Mouse (Mus musculus) MEL (cell line): ENCODE data around the gene Rin2. TPM values are rescaled to one million over a fixed set of nuclear protein-coding genes. Genes with fewer than 3 reads are reported as not detected.

Experiments used
- DNase-seq: peaks from one replicate; pipeline ENCODE4 v3.0.0; 2011; ENCODE audit warnings: low read depth, low spot score
- H3K27ac ChIP-seq: 2 replicates; pipeline ENCODE4 v1.5.1; 2012; ENCODE audit warnings: low read depth, mild to moderate bottlenecking, control low read depth, low read length, moderate library complexity; ENCODE audit not compliant: control insufficient read depth
- H3K27me3 ChIP-seq, 2 experiments: fragments of 150-350 bp in 1 of 2; sonication (generic) in 1 of 2; 2 replicates each; pipeline ENCODE4 v1.6.1; 2012; ENCODE audit warnings: low read length in 2 of 2, mild to moderate bottlenecking in 2 of 2, improper control_type of control experiment in 1 of 2, moderate library complexity in 1 of 2; ENCODE audit not compliant: insufficient read depth in 2 of 2, control insufficient read depth in 1 of 2
- H3K36me3 ChIP-seq, 2 experiments: 2 replicates each; pipeline ENCODE4 v1.6.1; 2012 to 2014; ENCODE audit warnings: low read length in 2 of 2, improper control_type of control experiment in 1 of 2, inconsistent platforms in 1 of 2, mild to moderate bottlenecking in 1 of 2; ENCODE audit not compliant: insufficient read depth in 2 of 2, control insufficient read depth in 1 of 2
- H3K4me1 ChIP-seq, 2 experiments: fragments of 150-350 bp in 1 of 2; sonication (generic) in 1 of 2; 2 replicates each; pipeline ENCODE4 v1.6.1; 2012; ENCODE audit warnings: low read length in 2 of 2, improper control_type of control experiment in 1 of 2, mild to moderate bottlenecking in 1 of 2; ENCODE audit not compliant: insufficient read depth in 2 of 2, control insufficient read depth in 1 of 2
- H3K4me3 ChIP-seq, 2 experiments: fragments of 150-350 bp in 1 of 2; sonication (generic) in 1 of 2; 2 replicates each; pipeline ENCODE4 v1.5.1; 2012; ENCODE audit warnings: low read depth in 2 of 2, low read length in 2 of 2, mild to moderate bottlenecking in 2 of 2, moderate library complexity in 2 of 2, control low read depth in 1 of 2, improper control_type of control experiment in 1 of 2; ENCODE audit not compliant: control insufficient read depth in 1 of 2, insufficient read depth in 1 of 2
- H3K79me2 ChIP-seq: 2 replicates; pipeline ENCODE4 v1.6.1; 2012; ENCODE audit warnings: mild to moderate bottlenecking, low read length, moderate library complexity; ENCODE audit not compliant: control insufficient read depth, poor library complexity, insufficient read depth
- H3K9ac ChIP-seq: 2 replicates; pipeline ENCODE4 v1.6.1; 2012; ENCODE audit warnings: low read depth, mild to moderate bottlenecking, control low read depth, low read length, moderate library complexity; ENCODE audit not compliant: control insufficient read depth, poor library complexity, severe bottlenecking
- H3K9me3 ChIP-seq: fragments of 150-350 bp; sonication (generic); replicated peaks from 2 replicates; pipeline ENCODE4 v1.6.1; 2012; ENCODE audit warnings: mild to moderate bottlenecking, low read length, improper control_type of control experiment, moderate library complexity; ENCODE audit not compliant: insufficient read depth
- CHD1 ChIP-seq: IDR thresholded peaks from 2 replicates; pipeline ENCODE4 v1.6.1; 2012; ENCODE audit warnings: low read depth, mild to moderate bottlenecking, inconsistent platforms, low read length, improper control_type of control experiment
- GABPA ChIP-seq: IDR thresholded peaks from 2 replicates; pipeline ENCODE4 v1.6.1; 2012; ENCODE audit warnings: low read depth, mild to moderate bottlenecking, inconsistent platforms, low read length, improper control_type of control experiment, moderate library complexity
- GATA1 ChIP-seq: IDR thresholded peaks from 2 replicates; pipeline ENCODE4 v1.6.1; 2011; ENCODE audit warnings: low read depth, low read length, improper control_type of control experiment
- JUND ChIP-seq: IDR thresholded peaks from 2 replicates; pipeline ENCODE4 v1.6.1; 2011; ENCODE audit warnings: low read depth, mild to moderate bottlenecking, improper control_type of control experiment, low read length
- KAT2A ChIP-seq: conservative IDR thresholded peaks from 2 replicates; pipeline ENCODE4 v1.6.1; 2012; ENCODE audit warnings: low read depth, low read length, improper control_type of control experiment, inconsistent platforms
- MAFK ChIP-seq: IDR thresholded peaks from 2 replicates; pipeline ENCODE4 v1.6.1; 2011; ENCODE audit warnings: low read depth, mild to moderate bottlenecking, low read length, improper control_type of control experiment, borderline replicate concordance
- MAZ ChIP-seq: IDR thresholded peaks from 2 replicates; pipeline ENCODE4 v1.6.1; 2012; ENCODE audit warnings: low read depth, mild to moderate bottlenecking, inconsistent platforms, low read length, improper control_type of control experiment
- MEF2A ChIP-seq: IDR thresholded peaks from 2 replicates; pipeline ENCODE4 v1.6.1; 2014; ENCODE audit warnings: low read depth, mild to moderate bottlenecking, inconsistent platforms, low read length, improper control_type of control experiment; ENCODE audit not compliant: poor library complexity, insufficient replicate concordance, severe bottlenecking; ENCODE audit errors: extremely low read depth
- MYC ChIP-seq: IDR thresholded peaks from 2 replicates; pipeline ENCODE4 v1.6.1; 2011; ENCODE audit warnings: low read depth, mild to moderate bottlenecking, low read length, improper control_type of control experiment, moderate library complexity
- NRF1 ChIP-seq: IDR thresholded peaks from 2 replicates; pipeline ENCODE4 v1.6.1; 2014; ENCODE audit warnings: low read depth, mild to moderate bottlenecking, inconsistent platforms, low read length, improper control_type of control experiment, moderate library complexity; ENCODE audit not compliant: poor library complexity, insufficient read depth, severe bottlenecking
- POLR2A ChIP-seq, 2 experiments: IDR thresholded peaks; 2 replicates each; pipeline ENCODE4 v1.6.1; 2011 to 2012; ENCODE audit warnings: low read length in 2 of 2, mild to moderate bottlenecking in 2 of 2, control low read depth in 1 of 2, improper control_type of control experiment in 1 of 2, low read depth in 1 of 2, moderate library complexity in 1 of 2; ENCODE audit not compliant: control insufficient read depth in 1 of 2, insufficient read depth in 1 of 2, poor library complexity in 1 of 2
- POLR2AphosphoS5 ChIP-seq: IDR thresholded peaks from 2 replicates; pipeline ENCODE4 v1.6.1; 2012; ENCODE audit warnings: low read depth, borderline replicate concordance, mild to moderate bottlenecking, inconsistent platforms, low read length, moderate library complexity, mixed read lengths
- RCOR1 ChIP-seq: IDR thresholded peaks from 2 replicates; pipeline ENCODE4 v1.6.1; 2012; ENCODE audit warnings: low read depth, mild to moderate bottlenecking, inconsistent platforms, low read length, improper control_type of control experiment
- SIN3A ChIP-seq: IDR thresholded peaks from 2 replicates; pipeline ENCODE4 v1.6.1; 2012; ENCODE audit warnings: low read length, improper control_type of control experiment, inconsistent platforms
- TBP ChIP-seq: IDR thresholded peaks from 2 replicates; pipeline ENCODE4 v1.8.0; 2011; ENCODE audit warnings: low read depth, low read length, improper control_type of control experiment
- TCF12 ChIP-seq: IDR thresholded peaks from 2 replicates; pipeline ENCODE4 v1.6.1; 2014; ENCODE audit warnings: low read depth, mild to moderate bottlenecking, inconsistent platforms, low read length, improper control_type of control experiment, moderate library complexity
- UBTF ChIP-seq: IDR thresholded peaks from 2 replicates; pipeline ENCODE4 v1.6.1; 2012; ENCODE audit warnings: low read depth, mild to moderate bottlenecking, inconsistent platforms, low read length, improper control_type of control experiment, moderate library complexity, borderline replicate concordance; ENCODE audit not compliant: insufficient read depth
- USF1 ChIP-seq: IDR thresholded peaks from 2 replicates; pipeline ENCODE4 v1.6.1; 2014; ENCODE audit warnings: low read depth, mild to moderate bottlenecking, inconsistent platforms, low read length, improper control_type of control experiment, moderate library complexity
- USF2 ChIP-seq, 2 experiments: IDR thresholded peaks; 2 replicates each; pipeline ENCODE4 v1.6.1; 2011 to 2012; ENCODE audit warnings: improper control_type of control experiment in 2 of 2, low read length in 2 of 2, borderline replicate concordance in 1 of 2, inconsistent platforms in 1 of 2, low read depth in 1 of 2, mild to moderate bottlenecking in 1 of 2; ENCODE audit not compliant: insufficient read depth in 1 of 2
- ZNF384 ChIP-seq: IDR thresholded peaks from 2 replicates; pipeline ENCODE4 v1.6.1; 2012; ENCODE audit warnings: low read depth, mild to moderate bottlenecking, inconsistent platforms, low read length, improper control_type of control experiment
- polyA plus RNA-seq, 2 experiments: library from polyadenylated mRNA; stranded (reverse) in 1 of 2; unstranded in 1 of 2; fragments of >175 nt in 1 of 2; fragments of >200 nt in 1 of 2; gene quantifications; 2 replicates each; pipeline versions ENCODE4 v1.2.1 to v1.2.4; 2012; ENCODE audit warnings: low replicate concordance in 2 of 2, low read depth in 1 of 2; ENCODE audit not compliant: insufficient read length in 2 of 2, insufficient read depth in 1 of 2, missing spikeins in 1 of 2
- total RNA-seq: library from RNA; depleted of rRNA; stranded (reverse); fragments of 300-350 nt; gene quantifications from 2 replicates; pipeline ENCODE4 v1.2.3, GENCODE M21; 2012

The Rin2 gene
- total and polyA plus RNA-seq, 3 experiments = 0.01 TPM; not detected in 2

- no peak for DNase-seq
- H3K9me3 ChIP-seq = no peaks in the 10 kb centered on the region
- TF ChIP-seq POLR2AphosphoS5 (no peak), NRF1 (no peak), CHD1 (no peak), MYC (no peak)
- H3K27me3 ChIP-seq = no peaks in the 10 kb centered on the region
- no peaks in the 10 kb centered on the region for H3K79me2 ChIP-seq
- no peak overlapping the region for H3K27ac ChIP-seq
- no peaks in the 10 kb centered on the region for H3K36me3 ChIP-seq
- no peak overlapping the region for H3K4me3 ChIP-seq
- H3K4me1 ChIP-seq = no peaks in the 10 kb centered on the region
- no peak overlapping the region for H3K9ac ChIP-seq
Observed at GRCm38 (mm10) chr2:145822013-145822782, 147.2 kb downstream of the Rin2 start.

- no peak overlapping the region for H3K9ac ChIP-seq
Observed at GRCm38 (mm10) chr2:145822783-145823729, 148.0 kb downstream of the Rin2 start.

GRCm38 (mm10) chr2:145824749-145825148 lies 149.7 kb downstream of the Rin2 start:
- Histone ChIP-seq H3K4me3 (no peak overlapping the region), H3K4me1 (no peaks in the 10 kb centered on the region), H3K27ac (no peak overlapping the region), H3K79me2 (no peaks in the 10 kb centered on the region), H3K27me3 (no peaks in the 10 kb centered on the region), H3K36me3 (no peaks in the 10 kb centered on the region), H3K9me3 (no peaks in the 10 kb centered on the region), H3K9ac (no peak overlapping the region)
- no peak for DNase-seq
- TF ChIP-seq MAFK (no peak), GABPA (no peak), MEF2A (no peak), TCF12 (no peak), JUND (no peak), USF2 (IDR thresholded peaks at IDR 0.05; ENCODE audit: borderline replicate concordance in 1 of 2, insufficient read depth in 1 of 2, low read depth in 1 of 2, low read length in 2 of 2) (no peak), MAZ (no peak), TBP (no peak), KAT2A (no peak), ZNF384 (no peak), GATA1 (no peak), RCOR1 (no peak)

More at GRCm38 (mm10) chr2:145822783-145823729, 148.0 kb downstream of the Rin2 start:
- H3K9me3 ChIP-seq = no peaks in the 10 kb centered on the region
- no peak for TF ChIP-seq UBTF
- no peak for TF ChIP-seq RCOR1
- TF ChIP-seq TBP = no peak
- no peak for TF ChIP-seq JUND
- TF ChIP-seq USF2 (IDR thresholded peaks at IDR 0.05; ENCODE audit: borderline replicate concordance in 1 of 2, insufficient read depth in 1 of 2, low read depth in 1 of 2, low read length in 2 of 2) = no peak
- no peak for TF ChIP-seq MAZ
- no peak for TF ChIP-seq POLR2AphosphoS5
- no peak for TF ChIP-seq MYC
- no peak for TF ChIP-seq GATA1
- no peak for TF ChIP-seq ZNF384
- TF ChIP-seq USF1 = no peak
- TF ChIP-seq POLR2A (IDR thresholded peaks at IDR 0.05; ENCODE audit: control insufficient read depth in 1 of 2, insufficient read depth in 1 of 2, low read depth in 1 of 2, low read length in 2 of 2, poor library complexity in 1 of 2) = no peak
- no peak for TF ChIP-seq NRF1
- TF ChIP-seq SIN3A = no peak
- TF ChIP-seq MAFK = no peak
- H3K4me1 ChIP-seq = no peaks in the 10 kb centered on the region
- no peaks in the 10 kb centered on the region for H3K36me3 ChIP-seq
- H3K4me3 ChIP-seq = no peak overlapping the region
- DNase-seq = no peak
- no peaks in the 10 kb centered on the region for H3K27me3 ChIP-seq
- H3K79me2 ChIP-seq = no peaks in the 10 kb centered on the region
- no peak overlapping the region for H3K27ac ChIP-seq
